Mouse (Mus musculus): Measurements from ENCODE around the gene Ofcc1. TPM values are rescaled to one million over a fixed set of nuclear protein-coding genes. Genes with fewer than 3 reads are reported as not detected.

The Ofcc1 gene
- polyA plus RNA-seq, 1 experiment from 2014 or later = not detected

DNA sequence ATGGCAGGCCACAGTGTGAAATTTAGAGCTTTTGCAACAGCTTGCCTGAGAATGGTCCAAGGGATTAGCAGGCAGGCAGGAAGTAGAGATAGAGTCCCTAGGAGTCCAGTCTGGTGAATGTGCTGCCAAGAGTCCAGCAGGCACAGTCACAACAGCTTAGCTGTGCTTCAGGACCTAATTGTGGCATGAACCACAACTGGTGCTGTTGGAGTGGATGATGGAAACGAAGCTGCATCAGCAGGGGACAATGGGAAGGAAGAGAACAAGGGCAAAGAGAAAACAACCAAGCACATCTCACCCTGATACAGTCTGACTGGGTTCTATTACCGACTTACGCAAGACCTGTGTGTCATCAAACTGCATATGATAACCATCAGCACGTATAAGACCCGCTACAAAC lies 300.0 kb downstream of the Ofcc1 start:
- no peak overlapping the region for H3K27ac ChIP-seq (replicated peaks)
- H3K4me3 ChIP-seq = no peak overlapping the region
- H3K9me3 ChIP-seq = no peaks in the 10 kb centered on the region
- no peak for ATAC-seq (replicated peaks)
- H3K27me3 ChIP-seq = no peaks in the 10 kb centered on the region
- 82% methylated on average over 5 of the region's 5 CpGs for WGBS
- H3K36me3 ChIP-seq = no peaks in the 10 kb centered on the region
- no peak overlapping the region for H3K4me2 ChIP-seq (replicated peaks)
- no peak overlapping the region for H3K9ac ChIP-seq (replicated peaks)
- no peaks in the 10 kb centered on the region for H3K4me1 ChIP-seq

DNA sequence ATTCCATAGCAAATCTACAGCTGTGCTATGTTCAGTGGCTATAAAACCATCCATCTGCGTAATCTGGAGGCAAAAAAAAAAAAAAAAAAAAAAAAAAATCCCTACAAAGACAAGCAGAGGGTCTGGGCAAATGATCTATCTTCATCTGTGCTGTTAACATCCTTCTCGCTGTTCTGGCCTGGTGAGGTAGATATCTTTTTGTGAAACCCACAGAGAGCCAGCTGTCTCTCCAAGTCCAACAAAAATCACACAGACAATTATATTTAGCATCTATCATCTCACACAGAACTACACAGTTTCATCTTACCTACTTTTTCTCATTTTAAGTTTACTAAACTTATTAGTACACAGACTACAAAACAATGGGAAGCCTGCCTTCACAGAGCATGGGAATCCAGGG lies 323.4 kb downstream of the Ofcc1 start:
- no peak overlapping the region for H3K9ac ChIP-seq (replicated peaks)
- H3K4me1 ChIP-seq = no peaks in the 10 kb centered on the region
- 89% methylated on average over 2 of the region's 2 CpGs for WGBS
- no peaks in the 10 kb centered on the region for H3K27me3 ChIP-seq
- no peaks in the 10 kb centered on the region for H3K36me3 ChIP-seq
- H3K4me3 ChIP-seq = no peak overlapping the region
- H3K27ac ChIP-seq (replicated peaks) = no peak overlapping the region
- no peak overlapping the region for H3K4me2 ChIP-seq (replicated peaks)
- no peak for ATAC-seq (replicated peaks)
- H3K9me3 ChIP-seq = no peaks in the 10 kb centered on the region

DNA sequence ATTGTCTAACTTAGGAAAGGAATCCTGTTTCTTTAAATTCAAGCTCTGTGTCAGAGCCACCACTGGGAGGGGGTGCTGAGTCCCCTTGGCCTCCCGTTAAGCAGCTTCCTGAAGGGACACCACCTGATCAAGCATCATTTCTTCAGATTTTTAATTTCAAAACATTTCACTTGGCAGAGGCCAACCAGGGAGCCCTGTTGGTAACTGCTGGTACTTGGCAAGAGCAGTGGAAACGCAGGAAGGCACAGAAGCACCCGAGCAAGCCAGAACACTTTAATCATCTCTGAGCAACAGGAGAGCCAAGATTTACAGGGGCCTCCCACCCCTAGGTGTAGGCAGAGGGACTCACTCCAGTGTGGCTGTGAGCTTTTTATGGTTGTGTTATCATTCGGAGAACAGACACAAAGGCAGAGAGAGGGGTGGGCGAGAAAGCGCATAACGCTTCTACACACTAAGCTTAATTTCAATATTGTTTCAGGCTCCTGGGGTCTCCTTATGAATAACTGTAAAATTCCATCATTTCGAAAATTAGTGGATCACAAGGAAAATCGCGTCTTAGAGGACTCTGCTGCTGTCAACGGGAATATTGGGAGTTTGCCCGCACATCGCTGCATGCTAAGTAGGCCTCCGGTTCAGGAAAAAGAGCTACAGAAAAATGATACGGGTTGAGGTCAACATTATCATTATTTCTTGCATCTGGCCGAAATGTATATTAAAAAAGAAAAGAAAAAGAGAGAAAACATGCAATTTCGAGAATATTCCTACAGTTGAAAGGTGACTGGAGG lies 324.1 kb downstream of the Ofcc1 start:
- Histone ChIP-seq H3K27me3 (no peaks in the 10 kb centered on the region), H3K9ac (replicated peaks) (no peak overlapping the region), H3K27ac (replicated peaks) (no peak overlapping the region), H3K36me3 (no peaks in the 10 kb centered on the region), H3K4me3 (no peak overlapping the region), H3K4me1 (no peaks in the 10 kb centered on the region), H3K4me2 (replicated peaks) (no peak overlapping the region), H3K9me3 (no peaks in the 10 kb centered on the region)
- 81% methylated on average over 17 of the region's 17 CpGs for WGBS
- ATAC-seq (replicated peaks) = peak; percentile 51; the same call in 1 of the 2 replicates

DNA sequence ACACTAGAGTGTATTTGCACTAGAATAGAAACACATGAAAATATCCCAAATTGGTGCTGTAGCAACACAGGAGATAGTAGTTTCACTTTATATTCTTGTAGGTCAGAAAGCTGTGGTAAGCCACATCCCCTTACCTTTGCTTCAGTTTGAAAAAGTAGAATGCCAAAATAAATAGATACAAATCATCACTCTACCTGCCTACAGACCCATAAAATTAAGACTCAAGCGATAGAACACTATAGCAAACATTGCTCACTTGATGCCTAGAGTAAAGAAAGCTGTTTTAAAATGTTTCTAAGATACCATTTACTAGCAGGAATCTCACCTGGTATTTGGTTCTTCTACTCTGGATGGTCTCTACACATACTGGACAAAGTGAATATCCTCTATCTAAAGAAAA lies 331.8 kb downstream of the Ofcc1 start:
- 0 out of 2 replicates have a peak, but pooled peaks cover 3% of the 10 kb centered on the region for H3K9me3 ChIP-seq
- H3K4me1 ChIP-seq = no peaks in the 10 kb centered on the region
- no peak overlapping the region for H3K4me2 ChIP-seq (replicated peaks)
- no peak overlapping the region for H3K4me3 ChIP-seq
- H3K36me3 ChIP-seq = no peaks in the 10 kb centered on the region
- ATAC-seq (replicated peaks) = no peak
- no peaks in the 10 kb centered on the region for H3K27me3 ChIP-seq
- H3K27ac ChIP-seq (replicated peaks) = no peak overlapping the region
- WGBS = 92% methylated on average over 1 of the region's 1 CpGs
- H3K9ac ChIP-seq (replicated peaks) = no peak overlapping the region

DNA sequence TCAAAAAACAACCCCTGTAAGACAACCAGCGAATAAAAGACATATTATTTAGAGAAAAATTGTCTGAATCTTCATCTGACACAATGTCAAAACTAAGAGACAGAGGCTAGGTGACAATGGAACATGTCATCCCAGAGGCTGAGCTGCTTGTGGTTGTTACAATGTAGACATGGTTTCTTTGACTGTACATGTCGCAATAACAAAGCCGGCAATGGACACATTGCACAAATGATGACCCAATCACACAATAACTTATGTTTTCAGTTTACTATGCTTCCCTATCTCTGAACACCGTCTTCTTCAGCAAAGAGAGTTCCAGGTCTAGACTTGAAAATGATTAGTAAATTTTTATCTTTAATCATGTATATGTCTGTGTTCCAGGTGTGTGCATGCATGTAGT lies 332.4 kb downstream of the Ofcc1 start:
- ATAC-seq (replicated peaks) = no peak
- Histone ChIP-seq H3K4me3 (no peak overlapping the region), H3K36me3 (no peaks in the 10 kb centered on the region), H3K4me2 (replicated peaks) (no peak overlapping the region), H3K9me3 (0 out of 2 replicates have a peak, but pooled peaks cover 3% of the 10 kb centered on the region), H3K4me1 (no peaks in the 10 kb centered on the region), H3K27me3 (no peaks in the 10 kb centered on the region), H3K27ac (replicated peaks) (no peak overlapping the region), H3K9ac (replicated peaks) (no peak overlapping the region)
- WGBS = 90% methylated on average over 4 of the region's 4 CpGs

DNA sequence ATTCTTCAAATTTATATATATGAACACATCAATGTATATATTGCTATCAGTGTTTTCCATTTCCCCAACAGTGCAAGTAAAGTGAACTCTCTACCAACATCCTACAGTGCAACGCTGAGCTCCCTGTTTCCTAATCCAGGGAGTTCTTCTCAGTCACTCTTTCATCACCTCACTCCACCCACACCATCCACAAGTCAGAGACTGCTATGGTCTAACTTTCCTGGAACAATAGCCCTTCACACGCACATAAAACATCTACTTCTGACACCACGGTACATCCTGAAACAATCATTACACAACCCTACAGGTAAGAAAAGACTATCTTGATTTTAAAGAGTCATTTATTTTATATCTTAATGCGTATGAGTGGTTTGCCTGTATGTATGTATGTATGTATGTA lies 335.4 kb downstream of the Ofcc1 start:
- Histone ChIP-seq H3K9me3 (0 out of 2 replicates have a peak, but pooled peaks cover 3% of the 10 kb centered on the region), H3K27ac (replicated peaks) (no peak overlapping the region), H3K36me3 (no peaks in the 10 kb centered on the region), H3K4me1 (no peaks in the 10 kb centered on the region), H3K27me3 (no peaks in the 10 kb centered on the region), H3K4me2 (replicated peaks) (no peak overlapping the region), H3K9ac (replicated peaks) (no peak overlapping the region), H3K4me3 (no peak overlapping the region)
- WGBS = 96% methylated on average over 4 of the region's 4 CpGs
- no peak for ATAC-seq (replicated peaks)

DNA sequence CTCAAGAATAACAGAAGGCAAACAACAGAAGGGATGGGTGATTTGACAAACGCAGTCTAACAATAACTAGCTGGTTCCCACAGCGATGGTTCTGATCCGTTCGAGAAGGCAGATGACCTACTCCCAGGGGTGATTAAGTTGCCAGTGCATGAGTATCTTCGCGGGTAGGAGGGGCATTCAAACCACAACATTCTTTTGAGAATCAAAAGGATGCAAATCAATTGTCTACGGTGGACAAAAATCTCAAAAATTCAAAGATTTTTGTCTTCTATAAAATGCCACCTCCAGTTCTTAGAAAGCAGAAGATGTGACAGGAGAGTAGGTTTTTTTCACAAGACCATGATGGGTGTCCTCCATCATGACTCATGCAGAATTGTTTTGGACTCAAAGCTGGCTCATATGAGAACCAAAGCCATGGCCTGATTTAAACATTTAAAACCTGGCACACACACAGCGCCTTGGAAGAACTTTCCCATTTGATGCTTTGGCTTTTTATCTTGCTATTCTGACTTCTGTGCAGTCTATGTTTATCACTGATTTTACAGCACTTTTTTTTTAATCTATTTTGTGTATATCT lies 338.0 kb downstream of the Ofcc1 start:
- Histone ChIP-seq H3K4me3 (no peak overlapping the region), H3K9me3 (0 out of 2 replicates have a peak, but pooled peaks cover 3% of the 10 kb centered on the region), H3K4me2 (replicated peaks) (no peak overlapping the region), H3K4me1 (no peaks in the 10 kb centered on the region), H3K27me3 (no peaks in the 10 kb centered on the region), H3K27ac (replicated peaks) (no peak overlapping the region), H3K9ac (replicated peaks) (no peak overlapping the region), H3K36me3 (no peaks in the 10 kb centered on the region)
- no peak for ATAC-seq (replicated peaks)
- 56% methylated on average over 8 of the region's 8 CpGs for WGBS

DNA sequence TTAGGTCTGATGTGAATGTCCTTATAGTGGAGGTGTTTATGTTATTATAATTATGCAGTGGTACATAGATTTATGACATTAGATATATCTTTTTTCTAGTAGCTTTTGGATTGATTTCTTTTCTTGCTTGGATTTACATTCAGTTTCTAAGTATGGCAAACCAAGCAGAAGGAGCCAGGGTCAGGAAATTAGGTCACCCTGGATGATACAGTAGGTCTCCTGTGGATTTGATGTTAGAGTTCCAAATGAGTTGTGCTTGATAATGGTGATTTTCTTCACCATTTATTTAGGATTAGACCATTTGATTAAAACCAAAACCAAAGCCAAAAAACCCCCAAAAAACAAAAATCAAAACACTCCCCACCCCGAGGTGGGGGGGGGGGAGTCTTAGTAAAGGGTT lies 338.6 kb downstream of the Ofcc1 start:
- no peak overlapping the region for H3K4me3 ChIP-seq
- H3K27me3 ChIP-seq = no peaks in the 10 kb centered on the region
- no peaks in the 10 kb centered on the region for H3K4me1 ChIP-seq
- 0 out of 2 replicates have a peak, but pooled peaks cover 3% of the 10 kb centered on the region for H3K9me3 ChIP-seq
- ATAC-seq (replicated peaks) = no peak
- 58% methylated on average over 1 of the region's 1 CpGs for WGBS
- H3K4me2 ChIP-seq (replicated peaks) = no peak overlapping the region
- no peak overlapping the region for H3K9ac ChIP-seq (replicated peaks)
- H3K27ac ChIP-seq (replicated peaks) = no peak overlapping the region
- no peaks in the 10 kb centered on the region for H3K36me3 ChIP-seq

DNA sequence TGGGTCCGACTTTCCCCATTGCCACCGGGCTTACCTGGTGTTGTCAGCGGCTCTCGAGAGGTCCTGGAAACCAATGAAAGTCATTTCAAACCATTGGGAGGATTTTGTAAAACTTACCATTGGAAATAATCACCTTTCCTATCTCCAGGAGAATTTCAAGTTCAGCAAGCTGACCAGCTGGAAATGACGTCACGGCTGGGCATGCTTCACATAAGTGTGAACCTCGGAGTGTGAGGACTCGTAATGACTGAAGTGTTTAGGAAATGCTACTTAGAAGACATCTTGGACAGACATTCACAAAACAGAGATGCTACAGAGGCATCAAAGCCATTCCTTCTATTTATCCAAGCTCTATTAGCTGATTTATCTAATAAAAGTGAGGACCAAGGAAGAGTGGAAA lies 361.0 kb downstream of the Ofcc1 start:
- no peak overlapping the region for H3K4me2 ChIP-seq (replicated peaks)
- WGBS = 83% methylated on average over 8 of the region's 8 CpGs
- H3K9ac ChIP-seq (replicated peaks) = no peak overlapping the region
- no peak for ATAC-seq (replicated peaks)
- no peaks in the 10 kb centered on the region for H3K4me1 ChIP-seq
- H3K9me3 ChIP-seq = no peaks in the 10 kb centered on the region
- H3K4me3 ChIP-seq = no peak overlapping the region
- H3K27ac ChIP-seq (replicated peaks) = no peak overlapping the region
- no peaks in the 10 kb centered on the region for H3K27me3 ChIP-seq
- no peaks in the 10 kb centered on the region for H3K36me3 ChIP-seq

DNA sequence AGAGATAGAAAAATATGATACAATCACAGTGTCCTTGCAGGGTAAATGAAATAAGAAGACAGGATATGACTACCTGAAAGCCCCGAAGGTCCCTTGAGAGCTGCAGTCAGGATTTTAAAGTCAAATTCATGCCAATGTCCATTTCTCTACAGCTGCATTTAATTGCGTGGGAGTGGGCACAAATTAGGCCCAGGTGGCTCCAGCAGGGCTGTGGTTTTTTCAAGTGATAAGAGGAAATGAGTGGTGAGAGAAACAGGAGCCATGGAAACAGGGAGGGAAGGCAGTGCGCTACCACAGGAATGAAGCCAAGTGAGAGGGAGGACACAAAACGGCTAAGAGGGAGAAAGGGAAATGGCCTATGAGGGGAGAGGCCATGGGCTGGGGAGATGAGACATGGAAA lies 363.3 kb downstream of the Ofcc1 start:
- Histone ChIP-seq H3K4me3 (no peak overlapping the region), H3K27me3 (no peaks in the 10 kb centered on the region), H3K9ac (replicated peaks) (no peak overlapping the region), H3K27ac (replicated peaks) (no peak overlapping the region), H3K4me1 (no peaks in the 10 kb centered on the region), H3K4me2 (replicated peaks) (no peak overlapping the region), H3K9me3 (no peaks in the 10 kb centered on the region), H3K36me3 (no peaks in the 10 kb centered on the region)
- no peak for ATAC-seq (replicated peaks)
- 82% methylated on average over 4 of the region's 4 CpGs for WGBS

DNA sequence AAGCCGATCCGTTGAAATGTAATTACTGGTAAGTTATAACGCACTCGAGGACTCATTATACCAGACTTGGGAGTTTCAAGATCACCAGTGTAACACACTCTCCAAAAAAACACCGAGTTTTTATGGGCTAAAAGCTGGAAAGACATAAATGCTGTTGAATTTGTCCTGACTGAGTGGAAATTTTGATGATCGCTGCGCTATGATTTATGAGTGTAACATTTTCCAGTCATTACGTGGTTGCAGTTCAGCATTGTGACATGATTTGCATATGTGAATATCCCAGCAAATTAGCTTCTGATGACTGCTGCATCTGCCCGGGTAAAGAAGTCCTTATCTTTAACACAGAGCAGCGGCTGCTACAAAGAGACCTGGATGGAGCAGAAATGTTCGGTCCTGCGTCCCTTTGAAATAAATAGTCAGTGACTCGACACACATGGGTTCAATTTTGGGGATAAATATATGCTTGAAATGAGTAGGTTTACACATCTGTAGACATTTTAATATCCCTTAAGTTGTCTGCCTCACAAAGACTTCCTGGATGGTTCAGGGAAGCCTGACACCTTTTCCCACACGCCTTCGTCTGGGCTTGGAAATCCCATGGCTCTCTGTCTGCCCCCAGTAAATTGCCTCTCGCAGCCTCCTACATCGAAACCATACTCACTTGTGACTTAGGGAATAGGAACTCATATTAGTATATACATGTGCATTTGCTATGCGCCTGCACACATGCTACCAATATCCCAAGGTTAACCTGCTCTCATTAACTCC lies 381.8 kb downstream of the Ofcc1 start:
- 79% methylated on average over 18 of the region's 18 CpGs for WGBS
- no peak for ATAC-seq (replicated peaks)
- no peak overlapping the region for H3K4me2 ChIP-seq (replicated peaks)

DNA sequence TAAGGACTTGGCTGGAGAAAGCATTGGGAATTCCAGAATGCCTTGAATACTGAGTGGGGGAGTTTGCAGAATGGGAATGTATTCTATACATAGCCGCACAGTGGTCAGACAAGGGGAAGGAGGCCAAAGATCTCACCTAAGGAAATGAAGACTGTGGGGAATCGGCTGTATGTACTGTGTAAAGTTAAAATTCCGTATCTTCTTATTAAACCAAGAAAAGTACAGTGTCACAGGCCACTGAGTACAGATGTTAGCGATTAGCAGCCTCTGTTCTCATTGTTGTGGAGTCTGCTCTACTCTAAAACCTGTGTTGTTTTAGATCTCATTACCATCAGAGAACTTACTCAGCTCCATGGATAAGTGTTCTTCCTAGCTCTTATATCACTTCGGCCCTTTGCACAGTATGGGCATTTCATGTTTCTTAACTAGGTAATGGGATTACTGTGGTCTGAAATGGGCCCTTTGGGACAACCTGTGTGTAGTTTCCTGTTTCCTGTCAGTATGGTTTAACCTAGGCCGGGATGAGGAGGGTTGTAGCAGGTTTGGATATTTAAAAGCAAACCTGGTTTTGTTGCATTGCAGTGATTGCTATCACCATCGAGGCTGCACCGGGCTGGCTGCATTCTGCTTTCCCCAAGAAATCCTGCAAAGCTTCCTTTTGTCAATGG lies 392.8 kb downstream of the Ofcc1 start:
- no peak overlapping the region for H3K4me2 ChIP-seq (replicated peaks)
- H3K27me3 ChIP-seq = no peaks in the 10 kb centered on the region
- H3K9me3 ChIP-seq = peaks cover 1% of the 10 kb centered on the region; the same call in 1 of the 2 replicates
- no peak overlapping the region for H3K27ac ChIP-seq (replicated peaks)
- no peak overlapping the region for H3K9ac ChIP-seq (replicated peaks)
- no peaks in the 10 kb centered on the region for H3K36me3 ChIP-seq
- 91% methylated on average over 8 of the region's 8 CpGs for WGBS
- no peaks in the 10 kb centered on the region for H3K4me1 ChIP-seq
- ATAC-seq (replicated peaks) = no peak
- no peak overlapping the region for H3K4me3 ChIP-seq

More for the DNA sequence above, 381.8 kb downstream of the Ofcc1 start:
- H3K36me3 ChIP-seq = no peaks in the 10 kb centered on the region
- H3K9ac ChIP-seq (replicated peaks) = no peak overlapping the region
- H3K9me3 ChIP-seq = no peaks in the 10 kb centered on the region
- H3K4me3 ChIP-seq = no peak overlapping the region
- H3K4me1 ChIP-seq = no peaks in the 10 kb centered on the region
- no peaks in the 10 kb centered on the region for H3K27me3 ChIP-seq
- H3K27ac ChIP-seq (replicated peaks) = no peak overlapping the region
